Mouse (Mus musculus) heart, adult 2 months (tissue): ENCODE measurements around the gene Zfp974.

ENCODE experiments used
- EP300 ChIP-seq: fragments of 200-500 bp; IDR thresholded peaks from 2 replicates; pipeline ENCODE4 v1.6.1; 2011; ENCODE audit warnings: low read depth, low read length, control low read depth; ENCODE audit not compliant: insufficient read depth
- POLR2A ChIP-seq: fragments of 200-500 bp; IDR thresholded peaks from 2 replicates; pipeline ENCODE4 v1.6.1; 2011; ENCODE audit warnings: mild to moderate bottlenecking, low read depth, low read length, control low read depth; ENCODE audit not compliant: insufficient read depth

DNA sequence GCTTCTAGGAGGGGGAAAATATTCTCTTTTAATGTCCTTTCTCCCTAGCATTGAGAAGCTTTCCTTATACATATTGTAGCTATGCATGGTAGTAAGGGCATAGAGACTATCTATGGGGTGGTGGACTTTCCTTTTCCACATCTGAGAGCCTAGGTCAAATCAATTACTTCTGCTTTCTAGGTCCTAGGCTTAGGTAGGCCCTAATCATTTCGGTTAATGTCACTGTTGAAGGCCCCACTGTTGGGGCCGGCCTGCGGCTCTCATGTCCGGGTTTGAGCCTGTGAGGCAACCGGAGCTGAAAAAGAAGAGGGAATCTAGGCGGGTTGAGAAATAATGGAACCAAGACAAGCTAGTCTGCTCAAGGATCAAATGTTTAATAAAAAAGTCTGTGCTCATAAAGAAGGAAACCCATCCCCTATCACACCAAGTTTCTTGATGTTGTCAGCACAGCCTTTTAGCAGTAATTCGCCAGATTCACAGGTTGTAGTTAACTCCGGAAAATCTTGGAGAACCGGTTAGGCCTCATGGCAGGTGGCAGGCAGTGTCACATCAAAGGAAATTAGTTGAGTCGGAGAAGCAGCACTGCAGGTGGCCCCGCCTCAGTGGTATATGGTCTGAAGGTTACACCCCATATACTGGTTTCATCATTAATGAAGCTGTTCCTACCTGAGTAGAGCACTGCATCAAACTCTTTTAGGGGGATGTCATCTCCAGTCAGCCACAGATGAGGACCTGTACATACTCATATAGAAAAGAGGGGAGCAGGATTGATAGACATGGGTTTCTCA, 24.0 kb downstream of the Zfp974 start:
- TF ChIP-seq EP300 (no peak), POLR2A (no peak)
